Mouse (Mus musculus): ENCODE measurements around the gene Spata31d1d. TPM values are rescaled to one million over a fixed set of nuclear protein-coding genes. Genes with fewer than 3 reads are reported as not detected.

The Spata31d1d gene
- polyA plus RNA-seq, 1 experiment from 2014 or later = not detected

DNA sequence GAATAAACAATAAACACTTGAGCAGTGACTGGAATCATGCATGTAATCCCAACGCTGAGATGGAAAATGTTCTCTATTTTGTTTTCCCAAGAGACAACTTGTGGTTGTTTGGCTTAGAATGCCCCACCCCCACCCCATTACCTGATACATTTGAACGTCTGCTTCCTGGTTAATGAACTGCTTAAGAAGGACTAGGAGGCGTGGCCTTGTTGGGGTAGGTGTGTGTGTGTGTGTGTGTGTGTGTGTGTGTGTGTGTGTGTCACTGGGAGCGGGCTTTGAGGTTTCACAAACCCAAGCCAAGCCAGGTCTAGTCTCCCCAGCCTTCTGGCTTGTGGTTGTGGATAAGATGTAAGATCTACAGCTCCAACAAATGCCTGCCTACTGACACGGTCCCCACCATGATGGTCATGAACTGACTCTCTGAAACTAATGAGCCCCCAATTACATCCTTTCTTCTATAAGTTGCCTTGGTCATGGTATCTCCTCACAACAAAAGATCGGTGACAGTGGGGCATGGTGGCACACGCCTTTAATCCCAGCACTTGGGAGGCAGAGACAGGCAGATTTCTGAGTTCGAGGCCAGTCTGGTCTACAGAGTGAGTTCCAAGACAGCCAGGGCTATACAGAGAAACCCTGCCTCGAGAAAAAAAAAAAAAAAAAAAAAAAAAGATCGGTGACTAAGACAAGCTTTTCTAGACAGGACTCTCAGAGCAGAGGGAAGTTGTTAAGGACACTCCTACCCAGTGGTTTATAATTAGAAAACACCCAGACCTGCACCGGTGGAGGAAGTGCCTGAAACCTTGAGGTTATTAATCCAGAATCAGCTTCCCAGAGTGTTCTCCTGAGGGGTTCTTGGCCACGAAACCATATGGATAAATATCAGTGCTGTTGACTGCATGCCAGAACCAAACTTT is 55.0 kb downstream of the Spata31d1d start:
- no peaks in the 10 kb centered on the region for H3K9me3 ChIP-seq (replicated peaks)
- H3K9ac ChIP-seq = peak overlapping the region; percentile 88; the same call in 1 of the 2 replicates
- WGBS (ENCODE audit: insufficient replicate concordance) = 48% methylated on average over 12 of the region's 12 CpGs
- no peaks in the 10 kb centered on the region for H3K27me3 ChIP-seq (replicated peaks)
- peaks cover 72% of the 10 kb centered on the region for H3K4me1 ChIP-seq
- peak overlapping the region; percentile 82 for H3K4me3 ChIP-seq
- ATAC-seq = no peak
- H3K27ac ChIP-seq = 0 out of 2 replicates have a peak overlapping the region, but pooled peaks have one; percentile 88
- peaks cover 11% of the 10 kb centered on the region; the same call in 1 of the 2 replicates for H3K36me3 ChIP-seq
- H3K4me2 ChIP-seq = peak overlapping the region; percentile 87

Other genes starting within 250 kb of the Spata31d1d start
- 12.1 and 13.2 TPM in 2 replicates for gene Agtpbp1, start 146.5 kb downstream of the Spata31d1d start, polyA plus RNA-seq (2016; fragmentation: Nextera tagmentation; extraction: Ambion mirVana)
- gene Naa35, start 146.5 kb downstream of the Spata31d1d start, polyA plus RNA-seq (2016; fragmentation: Nextera tagmentation; extraction: Ambion mirVana) = 35.5 and 37.2 TPM in 2 replicates
- 63.8 and 64.2 TPM in 2 replicates for gene Golm1, start 55.9 kb downstream of the Spata31d1d start, polyA plus RNA-seq (2016; fragmentation: Nextera tagmentation; extraction: Ambion mirVana)
- not detected in 2 replicates for gene 4921517D22Rik, start 37.6 kb downstream of the Spata31d1d start, polyA plus RNA-seq (2016; fragmentation: Nextera tagmentation; extraction: Ambion mirVana)
- 0.05 TPM in 1 of 2 replicates, not detected in the other for gene Spata31d1a, start 21.4 kb downstream of the Spata31d1d start, polyA plus RNA-seq (2016; fragmentation: Nextera tagmentation; extraction: Ambion mirVana)
- gene Spata31d1b, start 19.5 kb downstream of the Spata31d1d start, polyA plus RNA-seq (2016; fragmentation: Nextera tagmentation; extraction: Ambion mirVana) = not detected in 2 replicates
- gene 1700014D04Rik, start 15.0 kb upstream of the Spata31d1d start, polyA plus RNA-seq (2016; fragmentation: Nextera tagmentation; extraction: Ambion mirVana) = not detected in 2 replicates
- gene Isca1, start 38.1 kb upstream of the Spata31d1d start, polyA plus RNA-seq (2016; fragmentation: Nextera tagmentation; extraction: Ambion mirVana) = 216 and 223 TPM in 2 replicates
- gene Gm49354, start 50.5 kb upstream of the Spata31d1d start, polyA plus RNA-seq (2016; fragmentation: Nextera tagmentation; extraction: Ambion mirVana) = not detected in 2 replicates
- gene Tut7, start 91.4 kb upstream of the Spata31d1d start, polyA plus RNA-seq (2016; fragmentation: Nextera tagmentation; extraction: Ambion mirVana) = 66.3 and 74.4 TPM in 2 replicates